Mouse (Mus musculus) limb, embryonic 14.5 days (tissue): ENCODE data around the gene Gcnt3. TPM values are rescaled to one million over a fixed set of nuclear protein-coding genes. Genes with fewer than 3 reads are reported as not detected.
A peak's percentile ranks its signal among the peaks of the same experiment; 100 is the strongest.

Experiments used
- ATAC-seq: fragments of 200-750 bp; cut with Nextera tagmentation; 2 replicates; pipeline ENCODE4 v1.8.0; 2017; ENCODE audit warnings: low read depth, moderate number of reproducible peaks, moderate TSS enrichment; ENCODE audit not compliant: low FRiP score
- DNase-seq: peaks from one replicate; pipeline ENCODE4 v3.0.0-alpha.2; 2015; ENCODE audit warnings: low spot score
- H3K27ac ChIP-seq: fragments of 300-500 bp; sonication (generic); replicated peaks from 2 replicates; pipeline ENCODE4 v1.5.1; 2014; ENCODE audit warnings: low read depth, mild to moderate bottlenecking, low read length, moderate library complexity, mixed read lengths
- H3K27me3 ChIP-seq: fragments of 300-500 bp; sonication (generic); 2 replicates; pipeline ENCODE4 v1.6.1; 2014; ENCODE audit warnings: low read length, mixed read lengths; ENCODE audit not compliant: control insufficient read depth, insufficient read depth
- H3K36me3 ChIP-seq: fragments of 300-500 bp; sonication (generic); 2 replicates; pipeline ENCODE4 v1.6.1; 2014; ENCODE audit warnings: mild to moderate bottlenecking, low read length, moderate library complexity, mixed read lengths; ENCODE audit not compliant: control insufficient read depth, insufficient read depth
- H3K4me1 ChIP-seq: fragments of 300-500 bp; sonication (generic); 2 replicates; pipeline ENCODE4 v1.6.1; 2014; ENCODE audit warnings: antibody characterized with exemption, low read length, mixed read lengths; ENCODE audit not compliant: control insufficient read depth, insufficient read depth
- H3K4me2 ChIP-seq: fragments of 300-500 bp; sonication (generic); replicated peaks from 2 replicates; pipeline ENCODE4 v1.6.1; 2014; ENCODE audit warnings: low read depth, mild to moderate bottlenecking, low read length, moderate library complexity; ENCODE audit not compliant: severe bottlenecking
- H3K4me3 ChIP-seq: fragments of 300-500 bp; sonication (generic); replicated peaks from 2 replicates; pipeline ENCODE4 v1.5.1; 2014; ENCODE audit warnings: low read length
- H3K9ac ChIP-seq: fragments of 300-500 bp; sonication (generic); 2 replicates; pipeline ENCODE4 v1.6.1; 2014; ENCODE audit warnings: mild to moderate bottlenecking, low read depth, low read length, moderate library complexity; ENCODE audit not compliant: severe bottlenecking
- H3K9me3 ChIP-seq: fragments of 300-500 bp; sonication (generic); 2 replicates; pipeline ENCODE4 v1.6.1; 2016; ENCODE audit warnings: low read length; ENCODE audit not compliant: control insufficient read depth
- POLR2A ChIP-seq: fragments of 200-500 bp; IDR thresholded peaks from 2 replicates; pipeline ENCODE4 v1.8.0; 2012; ENCODE audit warnings: inconsistent platforms, mild to moderate bottlenecking, moderate library complexity, borderline replicate concordance; ENCODE audit not compliant: insufficient read depth, insufficient read length; ENCODE audit errors: extremely low read depth
- WGBS: fragments of 180-500 bp; shearing (Covaris S2); extraction: QIAGEN DNeasy Blood & Tissue Kit; methylation state at CpG from one replicate; pipeline ENCODE4 v1.1.7; 2014; 5-methylcytosine and 5-hydroxymethylcytosine counted together
- polyA plus RNA-seq, 2 experiments: library from polyadenylated mRNA; depleted of rRNA in 1 of 2; stranded (reverse) in 1 of 2; unstranded in 1 of 2; fragments of >200 nt; fragmentation: Nextera tagmentation in 1 of 2; extraction: Ambion mirVana in 1 of 2; gene quantifications; 2 replicates each; pipeline versions ENCODE4 v1.2.1 to v1.2.3; 2012 to 2014

Gcnt3 gene
- polyA plus RNA-seq (2012; rRNA removed): 0.01 and 0.03 TPM in 2 replicates
- 0.04 and 0.06 TPM in 2 replicates for polyA plus RNA-seq (2014; fragmentation: Nextera tagmentation; extraction: Ambion mirVana)

GRCm38 (mm10) chr9:70037988-70038387 lies at the start of gene Gcnt3:
Gcnt3 (minus strand) TSS chr9:70038088.
- Histone ChIP-seq H3K4me2 (no peak within 1 kb of the TSS), H3K4me3 (no peak within 1 kb of the TSS), H3K9ac (no peak within 1 kb of the TSS), H3K36me3 (no peaks in the 10 kb centered on the region), H3K27me3 (no peaks in the 10 kb centered on the region), H3K9me3 (no peaks in the 10 kb centered on the region), H3K4me1 (no peaks in the 10 kb centered on the region), H3K27ac (no peak within 1 kb of the TSS)
- ATAC-seq (no peak), DNase-seq (no peak)
- WGBS: 73% methylated on average over 7 of the region's 7 CpGs
- TF ChIP-seq POLR2A: no peak

DNA sequence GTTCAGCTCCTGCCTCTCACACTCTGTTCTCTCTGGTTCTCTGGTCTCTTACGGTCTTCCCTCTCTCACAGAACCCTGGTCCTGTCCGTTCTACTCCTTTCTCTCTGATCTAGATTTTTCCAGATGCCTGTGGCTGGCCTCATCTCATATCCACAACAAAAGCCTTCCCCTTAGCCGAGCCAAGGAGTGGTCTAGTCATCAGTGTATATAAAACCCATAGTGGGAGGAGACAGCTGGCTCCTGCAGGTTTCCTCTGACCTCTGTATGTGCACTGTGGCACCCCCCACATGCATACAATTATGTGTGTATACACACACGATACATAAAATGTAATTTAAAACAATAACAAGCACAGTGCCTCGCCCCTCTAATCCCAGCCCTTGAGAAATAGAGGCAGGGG lies 49.5 kb upstream of the Gcnt3 start:
- TF ChIP-seq POLR2A: no peak
- Histone ChIP-seq H3K4me2 (no peak overlapping the region), H3K27me3 (no peaks in the 10 kb centered on the region), H3K27ac (no peak overlapping the region), H3K4me1 (peaks cover 27% of the 10 kb centered on the region), H3K4me3 (no peak overlapping the region), H3K36me3 (no peaks in the 10 kb centered on the region), H3K9me3 (no peaks in the 10 kb centered on the region), H3K9ac (no peak overlapping the region)
- 59% methylated on average over 5 of the region's 5 CpGs for WGBS
- no peak for ATAC-seq
- no peak for DNase-seq

DNA sequence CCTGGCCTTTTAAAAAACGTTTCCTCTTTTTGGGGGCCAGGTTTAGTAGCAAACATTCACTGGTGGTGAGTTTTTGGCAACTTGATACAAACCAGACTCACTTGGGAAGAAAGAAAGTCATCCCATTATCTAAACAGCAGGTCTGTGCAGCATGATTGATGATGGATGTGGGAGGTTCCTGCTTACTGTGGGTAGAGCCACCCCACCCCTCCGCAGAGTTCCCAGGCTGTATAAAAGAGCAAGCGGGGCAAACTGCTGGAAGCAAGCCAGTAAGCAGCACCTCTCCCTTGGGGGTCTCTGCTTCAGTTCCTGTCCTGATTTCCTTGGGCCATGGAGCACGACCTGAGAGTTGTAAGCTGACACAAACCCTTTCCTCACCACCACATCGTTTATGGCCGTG lies 48.2 kb upstream of the Gcnt3 start:
- no peaks in the 10 kb centered on the region for H3K36me3 ChIP-seq
- no peak overlapping the region for H3K27ac ChIP-seq
- WGBS: 19% methylated on average over 6 of the region's 6 CpGs
- H3K4me1 ChIP-seq: peaks cover 29% of the 10 kb centered on the region
- no peaks in the 10 kb centered on the region for H3K27me3 ChIP-seq
- no peak for DNase-seq
- no peak for TF ChIP-seq POLR2A
- ATAC-seq: no peak
- no peak overlapping the region for H3K9ac ChIP-seq
- no peak overlapping the region for H3K4me3 ChIP-seq
- no peak overlapping the region for H3K4me2 ChIP-seq
- H3K9me3 ChIP-seq: no peaks in the 10 kb centered on the region

DNA sequence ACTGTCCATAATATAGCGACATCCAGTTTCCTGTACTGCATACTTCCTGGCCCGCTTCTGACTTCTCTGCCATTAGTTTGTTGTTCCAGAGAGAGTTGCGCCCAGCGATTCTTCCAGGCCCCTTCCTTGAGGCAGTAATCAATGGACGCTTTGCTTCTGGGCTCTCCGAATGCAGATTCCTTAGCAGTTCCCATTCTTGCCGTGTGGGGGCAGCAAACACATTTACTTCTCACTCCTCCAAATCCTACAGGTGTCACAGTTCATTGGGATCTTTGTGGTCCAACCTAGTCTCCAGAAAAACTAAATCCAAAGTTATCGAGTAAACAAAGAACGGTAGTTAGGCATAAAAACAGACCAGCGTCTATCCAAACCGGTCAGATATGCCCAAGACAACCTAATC lies 46.2 kb upstream of the Gcnt3 start:
- no peak overlapping the region for H3K9ac ChIP-seq
- H3K4me3 ChIP-seq: no peak overlapping the region
- peaks cover 26% of the 10 kb centered on the region for H3K4me1 ChIP-seq
- H3K27me3 ChIP-seq: no peaks in the 10 kb centered on the region
- ATAC-seq (no peak), DNase-seq (peak; percentile 52)
- WGBS: 61% methylated on average over 11 of the region's 11 CpGs
- H3K27ac ChIP-seq: no peak overlapping the region
- no peaks in the 10 kb centered on the region for H3K9me3 ChIP-seq
- H3K36me3 ChIP-seq: no peaks in the 10 kb centered on the region
- TF ChIP-seq POLR2A: no peak
- no peak overlapping the region for H3K4me2 ChIP-seq

GRCm38 (mm10) chr9:70082357-70083204 lies 44.7 kb upstream of the Gcnt3 start:
- Histone ChIP-seq H3K4me1 (peaks cover 11% of the 10 kb centered on the region), H3K36me3 (no peaks in the 10 kb centered on the region), H3K9me3 (no peaks in the 10 kb centered on the region), H3K27ac (peak overlapping the region; percentile 28; the same call in 1 of the 2 replicates), H3K9ac (peak overlapping the region; percentile 25; the same call in 1 of the 2 replicates), H3K4me3 (peak overlapping the region; percentile 24), H3K27me3 (no peaks in the 10 kb centered on the region), H3K4me2 (peak overlapping the region; percentile 44)
- ATAC-seq (peak; percentile 64; the same call in 1 of the 2 replicates), DNase-seq (no peak)
- no peak for TF ChIP-seq POLR2A
- 18% methylated on average over 25 of the region's 25 CpGs for WGBS
